Mouse (Mus musculus): ENCODE measurements around the gene Olfr332. TPM values are rescaled to one million over a fixed set of nuclear protein-coding genes. Genes with fewer than 3 reads are reported as not detected.

The Olfr332 gene
- polyA plus RNA-seq (2012; rRNA removed): not detected in 2 replicates

DNA sequence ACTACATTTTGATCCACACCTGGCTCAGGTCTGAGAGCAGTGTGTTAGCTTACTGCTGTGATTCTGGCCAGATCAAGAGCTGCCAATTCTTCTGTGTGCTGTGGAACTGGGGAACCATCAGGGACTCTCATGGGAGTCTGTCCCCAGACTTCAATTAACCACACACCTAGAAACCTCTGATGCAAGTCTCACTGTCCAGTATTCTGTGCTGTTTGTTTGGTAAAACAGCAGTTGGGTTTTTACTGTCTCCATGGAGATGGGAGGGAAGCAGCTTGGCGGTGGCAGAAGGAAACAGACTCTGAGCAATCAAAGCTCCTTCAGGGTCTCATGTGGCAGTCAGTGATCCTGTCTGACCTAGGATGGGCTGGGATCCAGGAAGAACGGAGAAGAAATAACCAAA is at the start of gene Olfr332:
TSS of gene Olfr332 (minus strand) at position 101 of the 400 bp plus-strand sequence.

DNA sequence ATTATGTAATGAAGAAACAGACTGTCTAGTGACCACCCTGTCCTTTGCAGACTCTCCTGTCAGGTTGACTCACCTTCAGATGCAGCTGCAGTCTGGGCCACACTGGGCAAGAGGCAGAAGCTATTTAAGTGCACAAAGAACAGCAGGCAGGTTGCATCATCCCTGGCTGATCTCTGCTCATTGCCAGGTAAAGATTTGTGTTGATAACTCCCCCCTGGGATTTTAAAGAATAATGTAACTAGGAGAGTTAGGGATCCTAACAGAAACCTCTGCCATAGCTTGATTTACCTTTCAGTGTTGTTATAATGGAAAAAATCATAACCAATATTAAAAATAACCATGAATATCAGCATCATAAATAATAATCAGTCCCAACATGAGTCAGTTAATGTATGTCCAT is 42.4 kb upstream of the Olfr332 start, which contains the start of gene Olfr330:
TSS of gene Olfr330 (minus strand) at position 101 of the 400 bp plus-strand sequence.

DNA sequence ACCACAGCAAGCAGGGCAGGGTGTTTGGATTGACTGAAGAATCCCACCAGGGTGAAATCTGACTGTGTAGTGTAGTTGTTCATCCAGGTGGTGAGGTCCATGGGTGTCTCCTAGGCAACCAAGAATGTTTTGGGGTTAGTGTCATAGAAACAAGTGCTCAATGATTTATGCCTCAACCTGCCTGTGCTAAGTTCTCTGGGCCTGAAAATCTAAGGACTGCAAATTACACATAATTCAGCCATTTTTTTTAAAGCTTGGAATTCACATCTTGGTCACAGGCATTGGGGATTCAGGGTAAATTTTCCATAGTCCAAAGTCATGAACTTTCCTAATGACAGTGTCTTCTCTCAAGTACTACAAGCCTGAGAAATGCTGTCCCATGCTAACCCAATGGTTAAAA is 10.1 kb upstream of the Olfr332 start, which contains the start of gene Olfr331:
TSS of gene Olfr331 (minus strand) at position 101 of the 400 bp plus-strand sequence.

DNA sequence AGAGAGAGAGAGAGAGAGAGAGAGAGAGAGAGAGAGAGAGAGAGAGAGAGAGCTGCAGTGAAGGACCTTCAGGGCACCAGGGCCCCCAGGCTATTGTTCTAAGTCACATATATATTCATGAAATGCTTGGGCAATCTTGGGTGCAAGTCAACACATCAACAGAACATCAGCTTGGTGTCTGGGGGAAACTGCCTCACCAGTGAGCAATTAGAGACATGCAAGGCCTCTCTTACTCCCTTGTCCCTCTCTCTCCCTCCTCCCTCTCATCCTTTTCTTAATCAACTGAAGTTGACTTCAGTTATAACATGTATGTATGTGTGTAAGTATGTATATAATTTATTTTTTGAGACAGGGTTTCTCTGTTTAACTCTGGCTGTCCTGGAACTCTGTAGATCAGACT is 30.2 kb downstream of the Olfr332 start, which contains the start of gene Olfr30:
TSS of gene Olfr30 (minus strand) at position 101 of the 400 bp plus-strand sequence.

DNA sequence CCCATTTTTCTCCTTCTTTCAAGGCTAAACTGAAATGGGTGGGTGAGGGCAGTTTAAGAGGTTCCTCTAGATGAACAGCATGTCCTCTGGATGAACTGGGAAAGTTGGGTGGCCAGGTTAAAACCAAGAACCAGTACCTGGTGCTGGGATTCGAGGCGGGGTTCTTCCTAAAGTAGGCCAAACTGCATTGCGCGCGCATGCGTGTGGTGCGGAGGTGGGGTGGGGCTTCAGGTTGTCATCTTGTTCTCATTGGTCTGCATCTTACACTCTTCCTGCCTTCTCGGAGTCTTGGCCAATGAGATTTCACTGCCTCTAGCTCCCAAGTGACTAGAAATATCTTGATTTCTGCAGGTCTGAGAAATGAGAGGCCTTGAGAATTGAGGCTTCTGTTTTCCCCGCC is 39.6 kb downstream of the Olfr332 start, which contains the start of gene Lypd9:
TSS of gene Lypd9 (minus strand) at position 165 of the 400 bp plus-strand sequence.

Other genes starting within 250 kb of the Olfr332 start
- gene 4930438A08Rik, start 217.8 kb downstream of the Olfr332 start, polyA plus RNA-seq (2012; rRNA removed): 0.44 and 0.82 TPM in 2 replicates
- gene Zfp692, start 185.5 kb downstream of the Olfr332 start, polyA plus RNA-seq (2012; rRNA removed): 17.1 and 18.8 TPM in 2 replicates
- 19.2 and 22.1 TPM in 2 replicates for gene Zfp672, start 162.2 kb downstream of the Olfr332 start, polyA plus RNA-seq (2012; rRNA removed)
- 8.1 and 9.0 TPM in 2 replicates for gene Sh3bp5l, start 161.8 kb downstream of the Olfr332 start, polyA plus RNA-seq (2012; rRNA removed)
- 0.03 TPM in 1 of 2 replicates, not detected in the other for gene Lypd8, start 113.5 kb downstream of the Olfr332 start, polyA plus RNA-seq (2012; rRNA removed)
- not detected in 2 replicates for gene 1810065E05Rik, start 71.4 kb downstream of the Olfr332 start, polyA plus RNA-seq (2012; rRNA removed)
- not detected in 2 replicates for gene Gm12253, start 60.0 kb downstream of the Olfr332 start, polyA plus RNA-seq (2012; rRNA removed)
- not detected in 2 replicates for gene Lypd9, start 39.6 kb downstream of the Olfr332 start, polyA plus RNA-seq (2012; rRNA removed)
- not detected in 2 replicates for gene Olfr30, start 30.3 kb downstream of the Olfr332 start, polyA plus RNA-seq (2012; rRNA removed)
- not detected in 2 replicates for gene Olfr331, start 10.0 kb upstream of the Olfr332 start, polyA plus RNA-seq (2012; rRNA removed)
- not detected in 2 replicates for gene Olfr330, start 42.3 kb upstream of the Olfr332 start, polyA plus RNA-seq (2012; rRNA removed)
- not detected in 2 replicates for gene Olfr329-ps, start 53.9 kb upstream of the Olfr332 start, polyA plus RNA-seq (2012; rRNA removed)
- not detected in 2 replicates for gene Olfr328, start 63.1 kb upstream of the Olfr332 start, polyA plus RNA-seq (2012; rRNA removed)
- not detected in 2 replicates for gene Olfr224, start 78.0 kb upstream of the Olfr332 start, polyA plus RNA-seq (2012; rRNA removed)
- gene Olfr325, start 85.2 kb upstream of the Olfr332 start, polyA plus RNA-seq (2012; rRNA removed): not detected in 2 replicates
- gene Olfr324, start 102.6 kb upstream of the Olfr332 start, polyA plus RNA-seq (2012; rRNA removed): not detected in 2 replicates
- not detected in 2 replicates for gene 2210407C18Rik, start 123.5 kb upstream of the Olfr332 start, polyA plus RNA-seq (2012; rRNA removed)
- not detected in 2 replicates for gene Olfr323, start 137.9 kb upstream of the Olfr332 start, polyA plus RNA-seq (2012; rRNA removed)
- 8.3 and 10.1 TPM in 2 replicates for gene Trim58, start 147.9 kb upstream of the Olfr332 start, polyA plus RNA-seq (2012; rRNA removed)
- gene Olfr322, start 166.2 kb upstream of the Olfr332 start, polyA plus RNA-seq (2012; rRNA removed): 0.03 TPM in 2 replicates
- not detected in 2 replicates for gene Olfr320, start 188.5 kb upstream of the Olfr332 start, polyA plus RNA-seq (2012; rRNA removed)
- not detected in 2 replicates for gene Olfr319, start 206.6 kb upstream of the Olfr332 start, polyA plus RNA-seq (2012; rRNA removed)
- not detected in 2 replicates for gene Olfr318, start 231.5 kb upstream of the Olfr332 start, polyA plus RNA-seq (2012; rRNA removed)
- not detected in 2 replicates for gene Olfr317, start 246.7 kb upstream of the Olfr332 start, polyA plus RNA-seq (2012; rRNA removed)

All from liver, embryonic 14 days (tissue).